Mouse (Mus musculus) G1E (cell line): Measurements from ENCODE around the gene Timm50. TPM values are rescaled to one million over a fixed set of nuclear protein-coding genes. Genes with fewer than 3 reads are reported as not detected.
A peak's percentile ranks its signal among the peaks of the same experiment; 100 is the strongest.

Experiments used
- ATAC-seq: 2 replicates; pipeline ENCODE4 v1.8.0; 2016; ENCODE audit warnings: mild to moderate bottlenecking; ENCODE audit not compliant: insufficient number of reproducible peaks, poor library complexity, low FRiP score, severe bottlenecking; ENCODE audit errors: extremely low read depth
- DNase-seq: peaks from one replicate; pipeline ENCODE4 v3.0.0; 2012; ENCODE audit warnings: low spot score
- H3K27me3 ChIP-seq: 2 replicates; pipeline ENCODE4 v1.6.1; 2012; ENCODE audit warnings: mild to moderate bottlenecking, low read length, inconsistent platforms; ENCODE audit not compliant: insufficient read depth
- H3K36me3 ChIP-seq: replicated peaks from 2 replicates; pipeline ENCODE3; 2012; ENCODE audit warnings: mild to moderate bottlenecking, inconsistent platforms
- H3K4me1 ChIP-seq: 2 replicates; pipeline ENCODE4 v1.6.1; 2012; ENCODE audit warnings: low read depth, low read length, inconsistent platforms, mixed read lengths; ENCODE audit not compliant: insufficient read depth
- H3K4me3 ChIP-seq: 2 replicates; pipeline ENCODE4 v1.5.1; 2012; ENCODE audit warnings: low read depth, mild to moderate bottlenecking, inconsistent platforms, low read length, moderate library complexity, mixed read lengths
- H3K9me3 ChIP-seq: replicated peaks from 2 replicates; pipeline ENCODE4 v1.6.1; 2012; ENCODE audit warnings: inconsistent platforms
- CTCF ChIP-seq: IDR thresholded peaks from 2 replicates; pipeline ENCODE4 v1.5.1; 2012; ENCODE audit warnings: low read depth, low read length, inconsistent platforms, mixed read lengths
- GATA1 ChIP-seq: IDR thresholded peaks from 2 replicates; pipeline ENCODE4 v1.6.1; 2012; ENCODE audit warnings: borderline replicate concordance, low read length, inconsistent platforms, mixed read lengths
- GATA2 ChIP-seq: IDR thresholded peaks from 2 replicates; pipeline ENCODE4 v1.6.1; 2012; ENCODE audit warnings: low read depth, low read length, inconsistent platforms, borderline replicate concordance
- POLR2AphosphoS5 ChIP-seq: IDR thresholded peaks from 2 replicates; pipeline ENCODE4 v1.6.1; 2012; ENCODE audit warnings: low read depth, low read length, inconsistent platforms; ENCODE audit not compliant: insufficient replicate concordance
- TAL1 ChIP-seq: conservative IDR thresholded peaks from 2 replicates; pipeline ENCODE4 v1.6.1; 2012; ENCODE audit warnings: low read depth, low read length, inconsistent platforms, mixed read lengths
- polyA plus RNA-seq: library from polyadenylated mRNA; stranded (reverse); fragments of >175 nt; gene quantifications from 2 replicates; pipeline ENCODE4 v1.2.3, GENCODE M21; 2012
- total RNA-seq, 2 experiments: library from RNA; stranded (forward) in 1 of 2; stranded (reverse) in 1 of 2; fragments of 200-1000 nt in 1 of 2; fragments of >200 nt in 1 of 2; fragmentation: Nextera tagmentation in 1 of 2; gene quantifications; 2 replicates each; pipeline ENCODE4 v1.2.3; 2014 to 2017

Gene Timm50
- total and polyA plus RNA-seq, 3 experiments, result 58.3 to 184 (median 107) TPM

DNA sequence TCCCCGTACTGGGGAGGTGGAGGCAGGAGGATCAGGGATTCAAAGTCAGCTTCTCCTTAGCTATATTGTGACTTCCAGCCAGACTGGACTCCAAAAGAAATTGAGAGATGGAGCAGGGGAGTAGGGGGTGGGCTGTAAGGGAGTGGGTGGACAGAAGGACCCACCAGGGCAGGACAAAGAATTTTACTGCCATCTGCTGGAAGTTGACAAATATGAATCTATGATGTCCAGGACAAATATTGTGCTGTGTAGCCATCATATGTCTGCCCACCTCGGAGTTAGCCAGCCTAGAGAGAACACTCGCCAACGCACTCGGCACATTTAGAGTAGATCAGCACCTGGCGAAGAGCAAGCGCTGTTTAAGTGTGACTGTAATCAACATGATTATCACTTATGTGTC is 36.7 kb upstream of the Timm50 start:
- ATAC-seq, result no peak
- Histone ChIP-seq H3K4me1 (peaks cover 42% of the 10 kb centered on the region), H3K36me3 (peaks cover 27% of the 10 kb centered on the region), H3K4me3 (no peak overlapping the region), H3K9me3 (no peaks in the 10 kb centered on the region), H3K27me3 (no peaks in the 10 kb centered on the region)
- TF ChIP-seq POLR2AphosphoS5 (no peak), GATA2 (no peak), GATA1 (no peak), TAL1 (no peak), CTCF (no peak)
- DNase-seq, result no peak

DNA sequence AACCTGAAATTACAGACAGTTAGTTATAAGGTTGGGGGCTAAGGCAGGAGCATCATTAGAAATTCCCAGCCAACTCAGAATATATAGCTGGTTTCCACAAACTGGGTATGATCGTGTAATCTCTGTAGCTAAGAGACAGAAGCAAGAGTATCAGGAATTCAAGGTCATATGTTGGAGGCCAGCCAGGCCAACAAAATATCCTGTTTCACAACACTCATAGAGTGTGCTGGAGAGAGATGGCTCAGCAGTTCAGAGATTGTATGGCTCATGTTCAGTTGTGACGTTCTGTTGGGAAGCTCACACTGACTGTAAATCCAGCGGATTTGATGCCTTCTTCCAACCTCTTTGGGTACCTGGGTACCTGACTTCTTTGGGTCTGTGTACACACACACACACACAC is 35.9 kb upstream of the Timm50 start:
- no peak overlapping the region for H3K4me3 ChIP-seq
- TF ChIP-seq GATA2 (no peak), GATA1 (no peak), TAL1 (no peak), POLR2AphosphoS5 (no peak), CTCF (no peak)
- H3K9me3 ChIP-seq, result no peaks in the 10 kb centered on the region
- H3K27me3 ChIP-seq, result no peaks in the 10 kb centered on the region
- peaks cover 34% of the 10 kb centered on the region for H3K4me1 ChIP-seq
- no peak for ATAC-seq
- DNase-seq, result no peak
- H3K36me3 ChIP-seq, result peaks cover 18% of the 10 kb centered on the region

DNA sequence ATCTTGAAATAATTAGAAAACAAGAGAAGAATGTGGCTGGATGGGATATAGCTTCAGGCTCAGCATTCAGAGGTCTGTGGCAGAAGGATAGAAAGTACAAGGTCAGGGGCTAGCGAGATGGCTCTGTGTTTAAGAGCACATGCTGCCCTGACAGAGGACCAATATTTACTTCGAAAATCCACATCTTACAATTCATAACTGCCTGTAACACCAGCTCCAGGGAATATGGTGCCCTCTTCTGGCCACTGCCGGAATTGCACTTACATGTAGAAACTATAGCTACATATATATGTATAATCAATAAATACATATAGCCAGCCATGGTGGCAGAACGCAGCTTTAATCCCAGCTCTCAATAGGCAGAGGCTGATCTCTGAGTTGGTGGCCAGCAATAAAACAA is 32.8 kb upstream of the Timm50 start:
- Histone ChIP-seq H3K9me3 (no peaks in the 10 kb centered on the region), H3K27me3 (0 out of 2 replicates have a peak, but pooled peaks cover 3% of the 10 kb centered on the region), H3K4me1 (peaks cover 26% of the 10 kb centered on the region), H3K4me3 (no peak overlapping the region), H3K36me3 (no peaks in the 10 kb centered on the region)
- ATAC-seq (no peak; the same call in 1 of the 2 replicates), DNase-seq (no peak)
- no peak for TF ChIP-seq GATA1
- TF ChIP-seq TAL1, result no peak
- TF ChIP-seq CTCF, result peak; percentile 90
- TF ChIP-seq POLR2AphosphoS5, result no peak

DNA sequence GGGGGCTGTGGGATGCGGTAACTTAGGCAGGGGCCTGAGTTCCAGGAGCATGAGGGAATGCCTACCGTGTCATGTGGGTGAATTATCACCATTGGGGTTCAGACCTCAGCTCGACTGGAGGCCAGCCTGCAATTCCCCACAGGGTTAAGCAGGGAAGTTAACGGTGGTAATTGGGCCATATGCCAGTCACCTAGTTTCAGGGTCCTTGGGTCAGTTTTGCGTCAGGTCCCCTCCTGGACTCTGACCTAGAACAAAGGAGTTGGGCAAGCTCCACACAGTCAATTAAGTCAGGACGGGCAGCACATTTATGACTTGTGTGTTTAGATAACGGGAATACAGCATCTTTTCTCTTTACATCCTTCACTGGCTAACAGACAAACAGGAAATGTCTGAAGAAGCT is 29.5 kb upstream of the Timm50 start:
- H3K4me1 ChIP-seq, result peaks cover 29% of the 10 kb centered on the region

DNA sequence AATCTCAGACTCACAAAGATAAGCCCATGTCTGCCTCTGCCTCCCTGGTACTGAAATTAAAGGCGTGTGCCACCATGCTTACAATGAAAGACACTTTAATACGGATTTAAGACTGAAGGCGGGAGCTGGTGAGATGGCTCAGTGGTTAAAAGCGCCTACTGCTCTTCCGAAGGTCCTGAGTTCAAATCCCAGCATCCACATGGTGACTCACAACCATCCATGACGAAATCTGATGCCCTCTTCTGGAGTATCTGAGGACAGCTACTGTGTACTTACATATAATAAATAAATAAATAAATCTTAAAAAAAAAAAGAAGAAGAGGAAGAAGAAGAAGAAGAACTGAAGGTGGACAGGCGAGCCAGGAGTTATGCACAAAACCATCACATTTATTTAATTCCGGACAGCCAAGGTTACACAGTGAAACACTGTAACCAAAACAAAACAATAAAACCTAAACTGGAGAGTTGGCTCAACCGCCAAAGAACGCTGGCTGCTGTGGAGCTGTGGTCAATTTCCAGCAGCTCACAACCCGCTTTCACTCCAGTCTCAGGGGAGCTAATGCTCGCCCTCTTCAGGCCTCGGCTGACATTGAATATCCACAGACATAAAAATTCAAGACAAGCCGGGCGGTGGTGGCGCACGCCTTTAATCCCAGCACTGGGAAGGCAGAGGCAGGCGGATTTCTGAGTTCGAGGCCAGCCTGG is 27.5 kb upstream of the Timm50 start:
- peaks cover 41% of the 10 kb centered on the region for H3K4me1 ChIP-seq

More for the DNA sequence above, 29.5 kb upstream of the Timm50 start:
- DNase-seq (no peak), ATAC-seq (no peak)
- H3K27me3 ChIP-seq, result 0 out of 2 replicates have a peak, but pooled peaks cover 3% of the 10 kb centered on the region
- no peak overlapping the region for H3K4me3 ChIP-seq
- H3K36me3 ChIP-seq, result peaks cover 6% of the 10 kb centered on the region
- no peak for TF ChIP-seq TAL1
- no peak for TF ChIP-seq GATA1
- TF ChIP-seq GATA2, result no peak
- TF ChIP-seq POLR2AphosphoS5, result no peak
- no peak for TF ChIP-seq CTCF
- H3K9me3 ChIP-seq, result no peaks in the 10 kb centered on the region

DNA sequence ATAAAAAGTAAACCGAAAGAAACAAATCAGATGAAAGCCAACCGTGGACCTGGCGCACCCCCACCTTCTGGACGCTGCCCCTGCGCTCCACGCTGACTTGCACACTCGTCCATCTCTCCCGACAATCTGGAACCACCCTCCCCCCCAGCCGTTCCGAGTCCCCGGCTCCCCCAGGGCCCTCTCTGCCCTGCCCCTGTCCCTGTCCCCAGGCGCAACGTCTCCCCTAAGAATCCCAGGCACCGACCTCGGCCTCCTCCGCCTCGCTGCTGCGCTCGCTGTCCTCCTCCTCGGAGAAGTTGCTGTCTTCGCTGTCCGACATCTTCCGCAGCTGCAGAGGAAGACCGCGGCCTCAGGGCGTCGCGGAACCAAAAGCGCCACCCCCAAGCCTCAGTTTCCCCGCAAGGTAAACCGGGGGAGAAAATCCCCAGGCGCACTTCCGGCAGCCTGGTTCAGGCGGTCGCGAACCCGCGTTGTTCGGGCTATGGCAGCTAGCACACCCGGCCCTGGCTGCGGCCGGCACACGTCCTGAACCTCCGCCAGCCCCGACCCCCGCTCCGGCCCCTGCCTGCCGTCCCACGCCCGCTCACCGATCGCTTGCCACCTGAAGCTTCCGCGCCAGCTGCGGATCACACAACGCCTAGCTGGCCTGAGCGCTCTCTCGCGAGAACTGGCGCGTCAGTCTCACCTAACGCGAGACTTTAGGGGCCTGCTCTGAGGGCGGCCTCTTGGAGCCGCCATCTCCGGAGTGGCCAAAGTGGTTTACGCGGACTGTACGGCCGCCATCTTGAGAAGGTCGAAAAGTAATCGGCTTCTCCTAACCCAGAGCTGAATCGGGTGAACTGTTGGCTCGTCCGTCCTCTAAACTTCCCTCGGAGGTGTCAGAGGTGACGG is 26.5 kb upstream of the Timm50 start, which contains the start of gene Supt5:
Gene Supt5 (minus strand): TSS at position 639 of the 891 bp plus-strand sequence.
- Histone ChIP-seq H3K4me1 (peaks cover 43% of the 10 kb centered on the region), H3K9me3 (no peaks in the 10 kb centered on the region), H3K36me3 (peaks cover 34% of the 10 kb centered on the region), H3K27me3 (0 out of 2 replicates have a peak, but pooled peaks cover 3% of the 10 kb centered on the region), H3K4me3 (peak within 1 kb of the TSS; percentile 96)
- ATAC-seq (peak; percentile 96), DNase-seq (peak; percentile 96)
- no peak for TF ChIP-seq TAL1

More for the DNA sequence above, 27.5 kb upstream of the Timm50 start:
- DNase-seq (no peak), ATAC-seq (no peak)
- TF ChIP-seq POLR2AphosphoS5 (no peak), GATA1 (no peak), GATA2 (no peak)
- H3K36me3 ChIP-seq, result peaks cover 26% of the 10 kb centered on the region
- H3K9me3 ChIP-seq, result no peaks in the 10 kb centered on the region
- peak overlapping the region; percentile 96 for H3K4me3 ChIP-seq
- H3K27me3 ChIP-seq, result 0 out of 2 replicates have a peak, but pooled peaks cover 3% of the 10 kb centered on the region
